Mouse (Mus musculus) myocyte (in vitro differentiated cells): ENCODE data around the gene Sptbn4. TPM values are rescaled to one million over a fixed set of nuclear protein-coding genes. Genes with fewer than 3 reads are reported as not detected.

Experiments
- H3K27me3 ChIP-seq: one replicate; pipeline ENCODE4 v1.6.1; 2011; ENCODE audit not compliant: control insufficient read depth, insufficient read depth, insufficient read length
- H3K36me3 ChIP-seq: one replicate; pipeline ENCODE4 v1.6.1; 2011; ENCODE audit not compliant: control insufficient read depth, insufficient read depth
- H3K4me2 ChIP-seq: one replicate; pipeline ENCODE4 v1.6.1; 2011; ENCODE audit warnings: low read depth, control low read depth
- H3K4me3 ChIP-seq: one replicate; pipeline ENCODE4 v1.5.1; 2011; ENCODE audit warnings: mild to moderate bottlenecking, control low read depth, moderate library complexity
- H3K79me2 ChIP-seq: one replicate; pipeline ENCODE4 v1.6.1; 2011; ENCODE audit not compliant: control insufficient read depth, insufficient read depth
- H3ac ChIP-seq: one replicate; pipeline ENCODE4 v1.6.1; 2011; ENCODE audit not compliant: control insufficient read depth, insufficient read length
- CEBPB ChIP-seq: IDR thresholded peaks from 2 replicates; pipeline ENCODE4 v1.6.1; 2011; ENCODE audit warnings: mild to moderate bottlenecking, moderate library complexity; ENCODE audit not compliant: poor library complexity, insufficient read depth, severe bottlenecking
- E2F4 ChIP-seq: IDR thresholded peaks from one replicate; pipeline ENCODE4 v1.6.1; 2011; ENCODE audit warnings: mild to moderate bottlenecking, control low read depth, moderate library complexity; ENCODE audit not compliant: insufficient read depth
- MAX ChIP-seq: IDR thresholded peaks from one replicate; pipeline ENCODE4 v1.6.1; 2011; ENCODE audit warnings: low read depth, mild to moderate bottlenecking, control low read depth
- MYOD1 ChIP-seq, 3 experiments: IDR thresholded peaks; one replicate each; pipeline ENCODE4 v1.6.1; 2011; ENCODE audit warnings: control low read depth in 2 of 3, low read depth in 2 of 3, mild to moderate bottlenecking in 2 of 3, moderate library complexity in 1 of 3; ENCODE audit not compliant: insufficient read length in 2 of 3, control insufficient read depth in 1 of 3
- MYOG ChIP-seq, 3 experiments: IDR thresholded peaks; one replicate each; pipeline ENCODE4 v1.6.1; 2011; ENCODE audit warnings: control low read depth in 2 of 3, low read depth in 2 of 3, mild to moderate bottlenecking in 2 of 3; ENCODE audit not compliant: insufficient read length in 2 of 3, control insufficient read depth in 1 of 3, insufficient read depth in 1 of 3
- POLR2A ChIP-seq: IDR thresholded peaks from one replicate; pipeline ENCODE4 v1.6.1; 2011; ENCODE audit warnings: low read depth, mild to moderate bottlenecking, control low read depth, moderate library complexity; ENCODE audit not compliant: insufficient read length
- POLR2AphosphoS2 ChIP-seq: IDR thresholded peaks from one replicate; pipeline ENCODE4 v1.6.1; 2011; ENCODE audit warnings: low read depth, control low read depth; ENCODE audit not compliant: insufficient read length
- REST ChIP-seq: IDR thresholded peaks from one replicate; pipeline ENCODE4 v1.6.1; 2011; ENCODE audit warnings: mild to moderate bottlenecking, control low read depth, moderate library complexity; ENCODE audit not compliant: insufficient read depth, insufficient read length
- SRF ChIP-seq: IDR thresholded peaks from one replicate; pipeline ENCODE4 v1.6.1; 2011; ENCODE audit warnings: low read depth; ENCODE audit not compliant: control insufficient read depth, insufficient read length
- TCF12 ChIP-seq: IDR thresholded peaks from one replicate; pipeline ENCODE4 v1.6.1; 2011; ENCODE audit warnings: mild to moderate bottlenecking, control low read depth; ENCODE audit not compliant: poor library complexity, insufficient read depth, severe bottlenecking
- TCF3 ChIP-seq: IDR thresholded peaks from one replicate; pipeline ENCODE4 v1.6.1; 2011; ENCODE audit warnings: low read depth, control low read depth; ENCODE audit not compliant: insufficient read length
- USF1 ChIP-seq: IDR thresholded peaks from one replicate; pipeline ENCODE4 v1.6.1; 2011; ENCODE audit warnings: low read depth, mild to moderate bottlenecking, control low read depth, moderate library complexity
- polyA plus RNA-seq: library from polyadenylated mRNA; unstranded; fragments of >200 nt; fragmentation: generic; extraction: Trizol; gene quantifications from one replicate; pipeline ENCODE4 v1.2.1, GENCODE M21; 2012; ENCODE audit warnings: missing spikeins

Sptbn4 gene
- polyA plus RNA-seq, 1 experiment: 0.17 TPM

DNA sequence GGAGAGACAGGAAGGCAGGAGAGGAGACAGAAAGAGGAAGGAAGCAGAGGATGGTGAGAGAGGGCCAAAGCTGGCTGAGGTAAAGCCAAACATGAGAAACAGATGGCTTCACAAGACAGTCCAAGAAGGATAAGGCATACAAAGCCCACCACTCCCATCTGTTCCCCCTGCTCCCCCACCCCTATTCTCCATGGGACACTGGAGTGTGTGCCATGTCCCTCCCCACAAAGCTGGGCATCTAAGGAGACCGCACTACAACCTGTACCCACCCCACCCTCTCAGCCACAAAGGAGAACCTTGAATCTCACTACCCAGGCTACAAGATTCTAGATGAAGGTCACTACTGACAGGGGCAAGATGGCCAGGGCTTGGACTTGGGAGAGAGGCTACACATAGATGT lies 20.1 kb downstream of the Sptbn4 start:
- TF ChIP-seq TCF3 (no peak), POLR2AphosphoS2 (no peak), SRF (no peak), USF1 (no peak), POLR2A (no peak), CEBPB (no peak), MYOD1 (IDR thresholded peaks at IDR 0.05; ENCODE audit: control insufficient read depth in 1 of 3, insufficient read length in 2 of 3, low read depth in 2 of 3) (no peak), REST (no peak), MYOG (IDR thresholded peaks at IDR 0.05; ENCODE audit: control insufficient read depth in 1 of 3, insufficient read depth in 1 of 3, insufficient read length in 2 of 3, low read depth in 2 of 3) (no peak), MAX (no peak), E2F4 (no peak), TCF12 (no peak)
- peaks cover 8% of the 10 kb centered on the region for H3K27me3 ChIP-seq
- no peaks in the 10 kb centered on the region for H3K79me2 ChIP-seq
- no peak overlapping the region for H3ac ChIP-seq
- H3K4me3 ChIP-seq: no peak overlapping the region
- H3K4me2 ChIP-seq: no peak overlapping the region
- no peaks in the 10 kb centered on the region for H3K36me3 ChIP-seq

DNA sequence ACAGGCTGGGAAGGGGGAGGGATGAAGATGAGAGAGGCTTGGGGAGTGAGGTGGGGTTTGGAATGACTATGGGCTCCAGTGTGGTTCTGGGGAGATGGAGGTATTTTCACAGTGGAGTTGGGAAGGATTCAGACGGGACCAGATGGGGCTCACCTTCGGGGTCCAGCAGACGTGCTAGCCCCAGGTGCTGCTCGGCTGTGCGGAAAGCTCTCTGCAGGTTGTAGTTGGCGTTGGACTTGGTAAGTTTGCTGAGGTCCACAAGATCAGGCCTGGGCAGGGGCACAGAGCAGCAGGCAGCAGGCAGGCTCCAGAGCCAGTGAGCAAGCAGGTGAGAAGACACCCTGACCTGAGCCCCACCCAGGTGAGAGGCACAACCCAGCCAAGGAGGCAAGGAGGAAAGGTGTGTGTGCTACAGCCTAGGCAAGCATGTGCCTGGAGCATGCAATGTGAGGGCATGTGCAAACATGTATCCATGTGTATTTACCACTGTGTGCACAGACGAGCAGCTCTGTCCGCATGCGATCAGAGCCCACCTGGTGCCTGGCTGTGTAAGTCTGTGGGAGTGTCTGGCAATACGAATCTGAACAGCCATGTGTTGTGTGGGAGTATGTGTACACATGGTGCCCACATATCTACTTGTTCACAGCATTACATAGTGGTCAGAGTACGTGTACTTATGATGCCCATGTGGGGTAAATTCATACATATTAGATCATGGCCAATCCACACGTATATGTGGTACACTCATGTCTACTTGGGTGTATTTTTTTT lies 23.7 kb downstream of the Sptbn4 start:
- Histone ChIP-seq H3K4me2 (no peak overlapping the region), H3K36me3 (no peaks in the 10 kb centered on the region), H3K27me3 (peaks cover 8% of the 10 kb centered on the region), H3K79me2 (no peaks in the 10 kb centered on the region), H3ac (no peak overlapping the region), H3K4me3 (no peak overlapping the region)
- TF ChIP-seq MAX: no peak
- TF ChIP-seq MYOD1 (IDR thresholded peaks at IDR 0.05; ENCODE audit: control insufficient read depth in 1 of 3, insufficient read length in 2 of 3, low read depth in 2 of 3): no peak
- no peak for TF ChIP-seq SRF
- no peak for TF ChIP-seq E2F4
- no peak for TF ChIP-seq TCF3
- no peak for TF ChIP-seq CEBPB
- no peak for TF ChIP-seq MYOG (IDR thresholded peaks at IDR 0.05; ENCODE audit: control insufficient read depth in 1 of 3, insufficient read depth in 1 of 3, insufficient read length in 2 of 3, low read depth in 2 of 3)
- no peak for TF ChIP-seq TCF12

DNA sequence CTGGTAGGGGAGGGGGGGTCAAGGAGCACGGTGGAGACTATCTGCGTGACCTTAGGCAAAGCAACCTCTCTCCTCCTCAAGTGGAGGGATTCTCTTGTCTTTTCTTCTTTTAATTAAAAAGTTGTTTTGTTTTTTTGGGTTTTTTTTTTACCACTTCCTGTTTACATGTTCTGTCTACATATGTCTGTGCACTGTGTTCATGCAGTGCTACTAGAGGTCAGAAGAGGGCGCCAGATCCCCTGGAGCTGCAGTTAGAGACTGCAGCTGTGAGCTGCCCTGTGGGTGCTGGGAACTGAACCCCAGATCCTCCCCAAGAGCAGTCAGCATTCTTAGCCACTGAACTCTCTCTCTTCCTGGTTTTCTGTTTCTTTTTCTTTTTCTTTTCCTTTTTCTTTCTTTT lies 28.4 kb downstream of the Sptbn4 start:
- no peaks in the 10 kb centered on the region for H3K36me3 ChIP-seq
- TF ChIP-seq TCF3 (no peak), TCF12 (no peak), MAX (no peak)
- no peak overlapping the region for H3K4me2 ChIP-seq
- no peak overlapping the region for H3ac ChIP-seq
- H3K79me2 ChIP-seq: no peaks in the 10 kb centered on the region
- H3K4me3 ChIP-seq: no peak overlapping the region
- H3K27me3 ChIP-seq: peaks cover 14% of the 10 kb centered on the region

DNA sequence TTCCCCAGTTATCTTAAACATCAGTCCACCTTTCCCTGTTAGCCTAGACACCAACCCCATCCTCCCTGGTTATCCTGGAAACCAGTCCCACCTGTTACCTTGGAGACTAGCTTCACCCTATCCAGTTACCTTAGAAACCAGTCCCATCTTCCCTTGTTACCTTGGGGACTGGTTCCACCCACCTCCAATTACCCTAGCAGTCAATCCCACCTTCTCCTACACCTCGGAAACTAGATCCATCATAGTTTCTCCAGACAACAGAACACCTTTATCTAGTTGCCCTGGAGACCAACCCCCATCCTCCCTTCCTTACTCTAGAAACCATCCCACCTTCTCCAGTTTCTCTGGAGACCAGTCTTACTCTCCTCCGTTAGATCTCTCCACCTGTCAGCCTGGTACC lies 30.3 kb downstream of the Sptbn4 start:
- H3K4me3 ChIP-seq: no peak overlapping the region
- H3ac ChIP-seq: no peak overlapping the region
- peaks cover 14% of the 10 kb centered on the region for H3K27me3 ChIP-seq
- TF ChIP-seq REST: no peak
- TF ChIP-seq USF1: no peak
- TF ChIP-seq TCF12: no peak
- TF ChIP-seq MYOD1 (IDR thresholded peaks at IDR 0.05; ENCODE audit: control insufficient read depth in 1 of 3, insufficient read length in 2 of 3, low read depth in 2 of 3): no peak
- no peak for TF ChIP-seq POLR2A
- TF ChIP-seq TCF3: no peak
- no peak for TF ChIP-seq CEBPB
- TF ChIP-seq POLR2AphosphoS2: no peak
- TF ChIP-seq SRF: no peak
- no peaks in the 10 kb centered on the region for H3K79me2 ChIP-seq
- H3K36me3 ChIP-seq: no peaks in the 10 kb centered on the region
- no peak overlapping the region for H3K4me2 ChIP-seq

DNA sequence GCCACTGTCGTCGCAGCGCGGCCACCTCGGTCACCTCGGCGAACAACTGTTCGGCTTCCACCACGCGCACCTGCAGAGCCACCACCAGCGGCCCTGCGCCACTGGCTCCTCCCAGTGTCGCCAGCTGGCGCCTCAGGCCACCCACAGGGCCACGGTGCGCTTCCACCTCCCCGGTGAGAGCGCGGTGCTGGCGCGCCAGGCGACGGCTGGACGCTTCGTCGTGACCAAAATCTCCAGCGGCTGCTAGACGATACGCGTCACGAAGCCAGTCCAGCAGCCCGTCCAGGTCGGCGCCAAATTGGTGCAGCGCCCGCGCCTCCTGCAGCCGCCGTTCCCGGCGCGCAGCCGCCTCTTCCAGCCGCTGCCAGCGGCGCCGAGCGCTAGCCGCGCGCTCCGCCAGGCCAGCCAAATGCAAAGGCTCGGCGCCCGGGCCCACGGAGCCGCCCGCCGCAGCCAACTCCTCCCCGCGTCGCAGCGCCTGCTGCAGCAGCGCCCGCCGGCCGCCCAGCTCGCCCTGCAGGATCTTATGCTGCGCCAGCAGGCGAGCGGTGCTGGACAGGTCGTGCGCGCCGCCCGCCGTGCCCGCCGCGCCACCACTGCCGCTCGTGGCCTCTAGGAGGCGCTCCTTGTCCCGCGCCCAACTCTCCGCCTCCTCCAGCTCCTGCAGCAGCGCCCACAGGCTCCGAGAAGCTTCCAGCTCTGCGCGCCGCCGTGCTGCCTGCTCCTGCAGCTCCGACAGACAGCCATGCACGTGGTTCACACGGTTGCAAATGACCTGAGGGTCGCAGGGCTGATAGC lies 38.9 kb downstream of the Sptbn4 start:
- Histone ChIP-seq H3K79me2 (no peaks in the 10 kb centered on the region), H3K4me3 (no peak overlapping the region), H3K27me3 (peaks cover 26% of the 10 kb centered on the region), H3K4me2 (no peak overlapping the region), H3K36me3 (no peaks in the 10 kb centered on the region), H3ac (no peak overlapping the region)
- TF ChIP-seq REST (peak; percentile 43), TCF12 (no peak), POLR2AphosphoS2 (no peak)
